Mouse (Mus musculus) granulocyte monocyte progenitor cell, adult 5-6 weeks (primary cell): ENCODE measurements around the gene Slc15a3. TPM values are rescaled to one million over a fixed set of nuclear protein-coding genes. Genes with fewer than 3 reads are reported as not detected.
A peak's percentile ranks its signal among the peaks of the same experiment; 100 is the strongest.

ENCODE experiments used
- ATAC-seq: replicated peaks from 2 replicates; pipeline ENCODE4 v1.8.0; 2016; ENCODE audit warnings: mild to moderate bottlenecking, moderate TSS enrichment, inconsistent platforms; ENCODE audit not compliant: poor library complexity, severe bottlenecking
- total RNA-seq, 2 experiments: library from RNA; stranded (forward) in 1 of 2; stranded (reverse) in 1 of 2; fragments of 200-712, 200-1000 nt in 1 of 2; fragments of >200 nt in 1 of 2; fragmentation: Nextera tagmentation in 1 of 2; gene quantifications; 2 replicates each; pipeline ENCODE4 v1.2.3; 2014 to 2017

Slc15a3 gene
- total RNA-seq, 2 experiments from 2014 or later: 0.88 to 0.99 TPM

- peak; percentile 88 for ATAC-seq
Observed at GRCm38 (mm10) chr19:10818217-10818946, 21.1 kb upstream of the Slc15a3 start.

GRCm38 (mm10) chr19:10821319-10821718 lies 18.2 kb upstream of the Slc15a3 start:
- no peak for ATAC-seq

GRCm38 (mm10) chr19:10822534-10822933 lies 17.0 kb upstream of the Slc15a3 start:
- no peak for ATAC-seq

- ATAC-seq: no peak
Observed at GRCm38 (mm10) chr19:10824061-10824460, 15.5 kb upstream of the Slc15a3 start.

GRCm38 (mm10) chr19:10828321-10828720 lies 11.2 kb upstream of the Slc15a3 start:
- no peak for ATAC-seq

- peak; percentile 56 for ATAC-seq
Observed at GRCm38 (mm10) chr19:10829436-10830175, 9.9 kb upstream of the Slc15a3 start, which contains the start of gene Cd6. Cd6 (minus strand) TSS chr19:10830058.

- ATAC-seq: peak; percentile 84
Observed at GRCm38 (mm10) chr19:10831424-10831823, 8.1 kb upstream of the Slc15a3 start.

GRCm38 (mm10) chr19:10832030-10832429 lies 7.5 kb upstream of the Slc15a3 start:
- ATAC-seq: no peak; the same call in 1 of the 2 replicates

GRCm38 (mm10) chr19:10833611-10834010 lies 5.9 kb upstream of the Slc15a3 start:
- ATAC-seq: peak; percentile 36

- no peak for ATAC-seq
Observed at GRCm38 (mm10) chr19:10835671-10836070, 3.9 kb upstream of the Slc15a3 start.

GRCm38 (mm10) chr19:10841721-10842626 lies 2.4 kb downstream of the Slc15a3 start:
- peak; percentile 83 for ATAC-seq

GRCm38 (mm10) chr19:10842914-10843313 lies 3.4 kb downstream of the Slc15a3 start:
- ATAC-seq: no peak

GRCm38 (mm10) chr19:10844206-10844605 lies 4.7 kb downstream of the Slc15a3 start:
- no peak for ATAC-seq

- ATAC-seq: peak; percentile 18
Observed at GRCm38 (mm10) chr19:10845454-10845853, 5.9 kb downstream of the Slc15a3 start.

GRCm38 (mm10) chr19:10846150-10846549 lies 6.6 kb downstream of the Slc15a3 start:
- no peak for ATAC-seq

GRCm38 (mm10) chr19:10847311-10848087 lies 8.0 kb downstream of the Slc15a3 start:
- ATAC-seq: no peak

- no peak for ATAC-seq
Observed at GRCm38 (mm10) chr19:10855422-10855821, 15.9 kb downstream of the Slc15a3 start.

GRCm38 (mm10) chr19:10856520-10856919 lies 17.0 kb downstream of the Slc15a3 start:
- no peak for ATAC-seq

- no peak for ATAC-seq
Observed at GRCm38 (mm10) chr19:10860072-10860497, 20.6 kb downstream of the Slc15a3 start.

GRCm38 (mm10) chr19:10866351-10866750 lies 26.8 kb downstream of the Slc15a3 start:
- ATAC-seq: no peak
